Mouse (Mus musculus): ENCODE results near the gene Gm27027. TPM values are rescaled to one million over a fixed set of nuclear protein-coding genes. Genes with fewer than 3 reads are reported as not detected.

The Gm27027 gene
- polyA plus RNA-seq, 1 experiment, result not detected

DNA sequence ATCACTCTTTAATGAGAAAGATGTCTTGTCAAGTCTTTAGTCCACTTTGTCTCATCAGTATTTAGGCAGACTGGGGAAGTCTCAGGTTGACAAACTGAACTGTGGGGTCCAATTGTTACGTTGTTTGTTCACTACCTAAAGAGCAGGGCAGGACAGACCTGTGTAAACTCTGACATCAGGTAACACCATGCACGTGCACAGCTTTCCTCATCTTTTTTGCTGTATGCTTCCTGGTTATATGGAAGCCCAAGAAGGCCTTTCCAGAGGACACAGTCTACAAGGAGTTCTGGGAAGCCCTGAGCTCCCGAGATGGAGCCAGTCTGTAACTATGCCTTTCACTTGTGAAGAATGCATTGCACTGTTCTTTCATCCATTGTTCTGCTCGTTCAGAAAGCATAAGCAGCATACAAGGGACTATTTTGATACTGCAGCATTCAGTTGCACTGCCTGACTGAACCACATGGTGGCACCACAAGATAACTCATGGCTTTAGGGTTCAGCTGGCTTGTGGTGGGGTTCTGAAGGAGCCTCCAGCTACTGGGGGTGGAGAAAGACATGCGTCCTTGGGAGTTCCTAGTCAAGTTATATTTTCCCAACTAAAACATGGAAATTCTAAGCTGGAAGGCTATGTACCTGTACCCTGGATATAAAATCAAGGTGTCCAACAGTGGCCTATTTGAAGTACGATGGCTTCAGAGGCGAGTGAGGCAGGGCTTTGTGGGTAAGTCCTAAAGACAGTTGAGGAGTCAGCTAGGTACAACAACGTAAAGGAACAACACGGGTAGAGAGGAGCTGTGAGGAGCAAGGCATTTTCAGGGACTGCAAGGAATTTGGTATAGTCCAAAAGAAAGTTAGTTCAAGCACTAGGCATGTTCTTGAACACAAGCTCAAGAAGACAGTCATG lies 39.5 kb upstream of the Gm27027 start:
- no peaks in the 10 kb centered on the region for H3K27me3 ChIP-seq (ENCODE audit: control insufficient read depth, insufficient read depth, low read length, poor library complexity, severe bottlenecking)
- H3K27ac ChIP-seq (ENCODE audit: insufficient read depth, low read length), result no peak overlapping the region
- H3K4me1 ChIP-seq (ENCODE audit: control insufficient read depth, insufficient read depth, low read length), result no peaks in the 10 kb centered on the region
- no peak overlapping the region for H3K9ac ChIP-seq (ENCODE audit: low read depth, poor library complexity, severe bottlenecking)
- no peak for TF ChIP-seq POLR2A (IDR thresholded peaks at IDR 0.05; ENCODE audit: insufficient read depth, low read length)
- peak; percentile 42 for TF ChIP-seq CTCF (IDR thresholded peaks at IDR 0.05; ENCODE audit: low read depth, low read length)
- H3K9me3 ChIP-seq (replicated peaks; ENCODE audit: control insufficient read depth, insufficient read depth, low read length, poor library complexity, severe bottlenecking), result no peaks in the 10 kb centered on the region
- peaks cover 15% of the 10 kb centered on the region for H3K36me3 ChIP-seq (ENCODE audit: control insufficient read depth, insufficient read depth, low read length, poor library complexity, severe bottlenecking)
- H3K4me3 ChIP-seq (ENCODE audit: low read depth, low read length), result no peak overlapping the region

DNA sequence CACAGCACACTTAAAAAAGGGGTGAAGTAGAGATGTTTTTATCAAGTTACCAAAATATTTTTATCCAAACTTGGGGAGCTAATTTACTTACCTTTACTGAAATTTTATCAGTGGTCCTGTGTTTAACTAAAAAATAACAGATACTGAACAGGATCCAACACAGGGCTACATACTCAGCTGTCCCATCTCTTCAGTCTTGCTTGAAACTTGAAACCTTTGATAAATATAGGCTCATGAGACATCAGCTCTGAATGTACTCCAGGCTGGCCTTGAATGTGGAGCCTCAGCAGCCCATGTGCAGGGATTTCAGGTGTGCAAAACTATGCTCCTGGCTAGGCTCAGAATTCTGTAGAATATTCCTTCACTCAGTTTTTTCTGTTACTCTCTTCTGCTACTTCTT lies 34.4 kb upstream of the Gm27027 start:
- Histone ChIP-seq H3K4me1 (ENCODE audit: control insufficient read depth, insufficient read depth, low read length) (no peaks in the 10 kb centered on the region), H3K9me3 (replicated peaks; ENCODE audit: control insufficient read depth, insufficient read depth, low read length, poor library complexity, severe bottlenecking) (no peaks in the 10 kb centered on the region), H3K9ac (ENCODE audit: low read depth, poor library complexity, severe bottlenecking) (no peak overlapping the region), H3K27me3 (ENCODE audit: control insufficient read depth, insufficient read depth, low read length, poor library complexity, severe bottlenecking) (no peaks in the 10 kb centered on the region), H3K36me3 (ENCODE audit: control insufficient read depth, insufficient read depth, low read length, poor library complexity, severe bottlenecking) (peaks cover 12% of the 10 kb centered on the region), H3K27ac (ENCODE audit: insufficient read depth, low read length) (no peak overlapping the region), H3K4me3 (ENCODE audit: low read depth, low read length) (no peak overlapping the region)
- no peak for TF ChIP-seq CTCF (IDR thresholded peaks at IDR 0.05; ENCODE audit: low read depth, low read length)
- no peak for TF ChIP-seq EP300 (IDR thresholded peaks at IDR 0.05; ENCODE audit: insufficient read depth, low read depth, low read length)
- no peak for TF ChIP-seq POLR2A (IDR thresholded peaks at IDR 0.05; ENCODE audit: insufficient read depth, low read length)

DNA sequence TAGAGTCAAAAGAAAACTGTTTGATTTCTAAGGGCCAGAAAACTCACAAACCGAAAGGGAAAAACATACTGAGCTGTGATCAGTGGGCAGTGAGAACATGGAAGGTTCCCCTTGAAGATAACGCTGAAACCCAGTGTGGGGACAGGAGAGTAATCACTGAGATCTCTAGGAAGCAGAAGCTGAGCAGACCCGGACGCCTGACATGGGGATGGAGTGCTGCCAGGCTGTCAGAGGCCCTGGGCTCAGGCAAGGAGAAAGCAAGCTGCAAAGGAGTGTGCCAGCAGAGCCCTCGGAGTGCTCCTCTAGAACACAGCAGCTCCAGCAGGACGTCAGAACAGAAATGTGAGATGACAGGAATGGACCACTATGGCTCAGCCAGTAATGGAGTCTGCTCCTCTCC lies 28.5 kb upstream of the Gm27027 start:
- Histone ChIP-seq H3K36me3 (ENCODE audit: control insufficient read depth, insufficient read depth, low read length, poor library complexity, severe bottlenecking) (no peaks in the 10 kb centered on the region), H3K27ac (ENCODE audit: insufficient read depth, low read length) (no peak overlapping the region), H3K9ac (ENCODE audit: low read depth, poor library complexity, severe bottlenecking) (no peak overlapping the region), H3K9me3 (replicated peaks; ENCODE audit: control insufficient read depth, insufficient read depth, low read length, poor library complexity, severe bottlenecking) (no peaks in the 10 kb centered on the region), H3K27me3 (ENCODE audit: control insufficient read depth, insufficient read depth, low read length, poor library complexity, severe bottlenecking) (no peaks in the 10 kb centered on the region), H3K4me3 (ENCODE audit: low read depth, low read length) (no peak overlapping the region), H3K4me1 (ENCODE audit: control insufficient read depth, insufficient read depth, low read length) (no peaks in the 10 kb centered on the region)
- TF ChIP-seq CTCF (IDR thresholded peaks at IDR 0.05; ENCODE audit: low read depth, low read length), result no peak
- TF ChIP-seq EP300 (IDR thresholded peaks at IDR 0.05; ENCODE audit: insufficient read depth, low read depth, low read length), result no peak
- no peak for TF ChIP-seq POLR2A (IDR thresholded peaks at IDR 0.05; ENCODE audit: insufficient read depth, low read length)

DNA sequence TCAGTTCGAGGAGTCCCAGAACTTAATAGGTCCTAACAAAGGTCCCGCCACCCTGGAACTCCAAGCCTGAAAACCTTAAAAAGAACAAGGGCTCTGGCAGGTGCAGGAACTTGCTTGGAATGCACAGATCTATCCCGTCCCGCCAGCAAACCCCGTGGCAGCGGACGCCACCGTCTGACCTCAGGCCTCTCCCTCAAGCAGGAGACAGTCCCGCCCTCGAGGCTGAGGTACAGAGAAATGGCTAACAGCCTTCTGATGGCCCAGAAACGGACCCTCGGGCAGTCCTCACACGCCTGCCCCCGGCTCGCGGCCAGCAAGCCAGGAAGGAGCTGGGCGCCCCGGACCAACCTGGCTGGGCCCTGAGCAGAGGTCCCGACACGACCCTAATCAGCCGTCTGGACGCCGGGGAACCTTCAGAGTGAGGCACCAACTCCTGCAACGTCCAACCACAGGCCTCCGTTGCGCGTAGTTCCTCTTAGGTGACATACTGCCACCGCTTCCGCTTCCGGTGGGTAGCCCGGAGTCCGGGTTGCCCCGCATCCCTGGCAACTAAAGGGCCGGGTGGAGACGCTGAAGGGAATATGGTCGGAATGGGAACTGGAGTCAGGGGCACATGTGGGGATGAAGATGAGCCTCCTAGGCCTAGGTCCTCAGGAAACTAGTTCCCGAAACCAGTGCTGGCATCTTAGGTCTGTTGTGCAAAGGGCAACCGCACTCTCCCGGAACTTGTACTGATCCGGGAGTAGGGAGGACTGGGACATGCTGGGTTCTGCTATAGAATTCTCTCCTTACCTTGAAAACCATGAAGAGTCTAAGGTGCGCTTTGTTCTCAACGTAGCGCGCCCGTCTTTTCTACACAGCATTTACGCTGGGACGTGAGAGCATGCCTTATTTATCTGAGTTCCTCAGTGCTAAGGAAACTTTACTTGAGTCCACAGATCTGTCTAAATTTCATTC lies 14.5 kb upstream of the Gm27027 start, which contains the start of gene Alkbh3:
Alkbh3 (minus strand) TSS at position 473 of the 957 bp plus-strand sequence.
- Histone ChIP-seq H3K27me3 (ENCODE audit: control insufficient read depth, insufficient read depth, low read length, poor library complexity, severe bottlenecking) (no peaks in the 10 kb centered on the region), H3K27ac (ENCODE audit: insufficient read depth, low read length) (no peak within 1 kb of the TSS), H3K4me1 (ENCODE audit: control insufficient read depth, insufficient read depth, low read length) (no peaks in the 10 kb centered on the region), H3K36me3 (ENCODE audit: control insufficient read depth, insufficient read depth, low read length, poor library complexity, severe bottlenecking) (peaks cover 5% of the 10 kb centered on the region), H3K9me3 (replicated peaks; ENCODE audit: control insufficient read depth, insufficient read depth, low read length, poor library complexity, severe bottlenecking) (no peaks in the 10 kb centered on the region; the same call in 1 of the 2 replicates), H3K9ac (ENCODE audit: low read depth, poor library complexity, severe bottlenecking) (peak within 1 kb of the TSS; percentile 67), H3K4me3 (ENCODE audit: low read depth, low read length) (peak within 1 kb of the TSS; percentile 94)
- TF ChIP-seq POLR2A (IDR thresholded peaks at IDR 0.05; ENCODE audit: insufficient read depth, low read length), result no peak
- peak; percentile 47; the same call in 1 of the 2 replicates for TF ChIP-seq EP300 (IDR thresholded peaks at IDR 0.05; ENCODE audit: insufficient read depth, low read depth, low read length)
- TF ChIP-seq CTCF (IDR thresholded peaks at IDR 0.05; ENCODE audit: low read depth, low read length), result no peak

DNA sequence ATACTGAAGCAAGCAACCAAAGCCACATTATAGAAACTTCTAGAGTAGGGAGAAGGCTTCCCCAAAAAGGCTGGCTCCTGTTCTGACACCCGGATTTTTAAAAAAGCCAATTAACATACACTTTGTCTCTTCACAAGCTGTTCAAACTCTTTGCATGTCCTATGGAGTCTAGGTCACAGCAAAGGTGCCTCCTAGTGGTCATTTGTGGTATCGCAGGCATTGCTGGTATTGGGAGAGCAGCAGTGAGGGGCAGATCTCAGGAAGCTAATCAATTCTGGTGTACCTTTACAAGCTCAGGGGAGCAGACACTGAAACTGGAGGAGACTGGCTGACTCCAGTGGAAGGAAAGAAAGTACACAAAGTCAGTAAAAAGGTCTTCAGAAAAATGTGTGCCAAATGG lies 6.2 kb upstream of the Gm27027 start:
- no peak overlapping the region for H3K27ac ChIP-seq (ENCODE audit: insufficient read depth, low read length)
- no peak overlapping the region for H3K4me3 ChIP-seq (ENCODE audit: low read depth, low read length)
- no peaks in the 10 kb centered on the region for H3K27me3 ChIP-seq (ENCODE audit: control insufficient read depth, insufficient read depth, low read length, poor library complexity, severe bottlenecking)
- no peaks in the 10 kb centered on the region for H3K9me3 ChIP-seq (replicated peaks; ENCODE audit: control insufficient read depth, insufficient read depth, low read length, poor library complexity, severe bottlenecking)
- peaks cover 26% of the 10 kb centered on the region for H3K36me3 ChIP-seq (ENCODE audit: control insufficient read depth, insufficient read depth, low read length, poor library complexity, severe bottlenecking)
- TF ChIP-seq POLR2A (IDR thresholded peaks at IDR 0.05; ENCODE audit: insufficient read depth, low read length), result no peak
- TF ChIP-seq EP300 (IDR thresholded peaks at IDR 0.05; ENCODE audit: insufficient read depth, low read depth, low read length), result no peak
- peak; percentile 68 for TF ChIP-seq CTCF (IDR thresholded peaks at IDR 0.05; ENCODE audit: low read depth, low read length)
- H3K4me1 ChIP-seq (ENCODE audit: control insufficient read depth, insufficient read depth, low read length), result peaks cover 2% of the 10 kb centered on the region
- H3K9ac ChIP-seq (ENCODE audit: low read depth, poor library complexity, severe bottlenecking), result no peak overlapping the region
